Mouse (Mus musculus) adrenal gland, adult (tissue): ENCODE measurements at regions not wholly inside any gene's neighbourhood (a gene's known extent, or its start where the extent isn't known, plus 50 kb on each side); places are given as distances from the start of the nearest gene placed in this dataset.

Experiments used
- DNase-seq, 2 experiments: peaks; one replicate each; pipeline ENCODE4 v3.0.0; 2022 to 2023; ENCODE audit warnings: low spot score in 1 of 2; ENCODE audit not compliant: inconsistent age in 2 of 2

DNA sequence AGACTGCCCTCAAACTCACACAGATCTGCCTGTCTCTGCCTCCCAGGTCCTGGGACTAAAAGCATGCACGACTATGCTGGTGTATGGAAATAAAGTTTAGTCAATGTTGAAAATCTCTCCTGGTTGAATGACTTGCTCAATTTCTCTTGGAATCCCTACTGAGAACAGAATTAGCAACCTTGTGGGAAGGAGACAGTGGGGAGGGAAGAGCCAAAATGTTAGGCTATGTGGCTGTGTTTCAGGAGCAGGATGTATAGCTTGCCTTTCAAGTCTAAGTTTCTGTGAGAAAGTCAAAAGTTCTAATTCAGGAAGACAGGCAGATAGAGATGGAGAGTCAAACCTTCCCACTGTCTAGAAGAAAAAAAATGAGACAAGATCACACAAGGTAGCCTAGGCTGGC, 168.3 kb upstream of the Creb1 start:
- DNase-seq, result no peak

DNA sequence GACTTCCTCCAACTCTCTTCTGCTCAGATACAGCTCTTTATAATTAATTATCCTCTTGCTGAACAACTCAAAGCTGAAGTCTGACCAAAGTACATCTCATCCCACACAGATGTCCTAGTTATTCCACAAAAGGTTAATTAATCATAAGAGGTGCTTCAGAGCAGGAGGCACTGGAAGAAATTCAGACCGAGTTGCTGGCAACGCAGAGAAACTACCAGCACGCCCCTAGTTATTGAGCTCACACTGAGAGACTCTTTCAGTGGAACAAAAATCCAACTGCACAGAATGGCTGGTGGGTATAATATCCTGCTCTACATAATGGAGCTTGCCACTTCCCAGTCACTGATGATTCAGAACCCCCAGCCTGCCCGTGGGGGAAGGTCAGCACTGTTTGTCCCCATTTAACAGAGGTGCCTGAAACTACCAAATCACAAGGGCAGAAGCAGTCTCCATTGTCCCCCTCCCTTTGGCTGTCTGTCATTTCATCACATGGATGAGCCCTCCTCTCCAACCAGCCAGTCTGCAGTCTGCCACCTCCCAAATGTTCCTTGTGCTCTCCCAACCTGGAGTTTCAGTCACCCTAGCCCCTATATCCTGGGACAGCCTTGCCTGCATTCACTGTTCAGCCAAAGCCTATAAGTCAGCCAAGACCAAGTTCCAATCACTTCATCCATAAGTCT, 170.3 kb upstream of the Creb1 start:
- no peak for DNase-seq

DNA sequence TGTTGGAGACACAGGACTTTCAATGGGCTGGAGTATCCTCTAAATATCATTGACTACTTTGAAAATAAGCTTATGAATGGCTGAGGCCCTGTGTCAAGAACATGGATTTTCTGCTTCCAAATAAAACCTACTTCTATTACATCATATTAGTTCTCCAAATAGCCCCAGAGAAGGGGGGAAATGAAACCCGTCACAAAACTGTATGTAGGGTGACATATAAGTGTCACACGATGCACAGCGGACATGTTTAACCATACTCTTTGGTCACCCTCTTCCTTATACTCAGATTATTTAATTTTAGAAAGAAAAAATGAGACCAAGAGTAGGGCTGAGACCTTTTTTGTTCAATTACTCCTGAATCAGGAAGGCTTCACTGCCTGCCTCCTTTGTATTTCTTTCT, 189.2 kb upstream of the Creb1 start:
- DNase-seq, result no peak

DNA sequence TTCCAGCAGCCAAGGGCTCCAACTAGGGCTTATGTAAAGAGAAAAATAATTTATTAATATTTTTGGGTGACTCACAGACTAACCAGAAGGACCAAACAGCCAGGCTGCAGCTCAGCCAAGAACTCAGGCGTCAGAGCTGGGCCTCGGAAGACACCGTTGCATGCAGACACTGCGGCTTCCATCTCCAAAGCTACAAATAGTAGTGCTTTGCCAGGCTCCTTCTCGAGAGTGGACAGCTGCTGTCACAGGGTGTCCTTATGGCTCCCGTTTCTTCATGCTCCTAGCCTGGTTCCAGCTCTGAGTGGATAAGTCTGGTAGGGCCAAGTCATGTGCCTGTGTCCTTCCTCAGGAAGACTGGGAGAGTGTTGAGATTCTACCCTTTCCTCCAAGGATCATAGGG, 190.8 kb upstream of the Creb1 start:
- peak; percentile 33 to 61 for DNase-seq

DNA sequence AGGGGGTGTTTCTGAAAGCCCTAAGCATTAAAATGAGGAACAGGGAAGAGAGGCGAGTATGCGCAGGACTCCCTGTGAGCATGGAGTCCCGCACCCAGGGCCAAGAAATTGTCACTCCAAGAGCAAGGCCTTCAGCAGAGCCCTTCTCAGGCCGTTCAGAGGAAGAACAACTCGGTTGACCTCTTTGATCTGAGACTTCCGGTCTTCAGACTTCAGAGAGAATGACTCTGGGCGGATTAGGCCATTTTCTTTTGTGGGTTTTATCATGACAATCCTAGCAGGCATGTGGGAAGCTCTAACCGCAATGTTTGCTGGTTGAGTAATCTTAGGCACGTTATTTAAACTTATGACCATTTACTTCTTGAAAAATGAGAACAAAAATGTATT, 193.9 kb upstream of the Creb1 start:
- DNase-seq, result no peak

DNA sequence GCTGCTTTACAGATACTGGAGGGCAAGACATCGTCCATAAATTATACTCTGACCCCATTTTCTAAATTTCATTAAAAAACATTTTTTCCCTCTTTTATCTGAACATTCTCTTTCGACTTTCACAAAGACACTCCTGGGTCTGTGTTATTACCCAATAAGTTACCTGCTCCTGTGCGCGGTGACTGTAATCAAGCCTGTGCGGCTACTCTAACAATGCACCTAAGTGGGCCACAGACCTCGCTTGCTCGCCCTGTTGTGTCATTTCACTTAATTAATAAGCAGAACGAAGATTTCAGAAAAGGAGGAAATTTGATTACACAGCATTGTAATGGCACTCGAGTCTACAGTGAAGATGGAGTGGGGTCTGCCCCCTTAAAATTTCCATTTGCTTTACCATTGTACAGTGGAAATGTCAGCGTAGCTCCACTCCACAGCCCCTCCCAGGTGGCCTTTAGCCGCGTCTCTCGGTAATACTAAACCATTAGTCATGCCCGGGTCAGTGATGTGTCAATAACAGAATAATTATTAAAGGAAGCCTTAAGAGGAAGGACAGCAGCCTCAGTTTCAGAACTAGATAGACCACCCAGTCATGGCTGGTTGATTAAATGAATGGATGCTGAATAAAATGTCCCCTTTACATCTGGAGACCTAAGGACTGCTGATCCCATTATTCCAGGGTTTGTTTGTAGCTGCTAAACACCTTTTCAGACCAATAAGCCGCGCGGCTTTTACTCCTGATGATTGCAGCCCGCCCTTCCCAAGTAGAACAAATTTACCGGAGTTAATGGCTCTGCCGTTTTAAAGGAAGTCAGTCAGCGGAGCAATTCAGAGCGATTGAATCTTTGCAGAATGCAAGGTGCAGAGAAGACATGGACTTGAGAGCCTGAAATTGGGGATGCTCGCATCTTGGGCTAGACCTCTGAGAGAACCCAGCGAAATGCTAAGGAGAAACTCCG, 194.5 kb upstream of the Creb1 start:
- DNase-seq, result no peak

DNA sequence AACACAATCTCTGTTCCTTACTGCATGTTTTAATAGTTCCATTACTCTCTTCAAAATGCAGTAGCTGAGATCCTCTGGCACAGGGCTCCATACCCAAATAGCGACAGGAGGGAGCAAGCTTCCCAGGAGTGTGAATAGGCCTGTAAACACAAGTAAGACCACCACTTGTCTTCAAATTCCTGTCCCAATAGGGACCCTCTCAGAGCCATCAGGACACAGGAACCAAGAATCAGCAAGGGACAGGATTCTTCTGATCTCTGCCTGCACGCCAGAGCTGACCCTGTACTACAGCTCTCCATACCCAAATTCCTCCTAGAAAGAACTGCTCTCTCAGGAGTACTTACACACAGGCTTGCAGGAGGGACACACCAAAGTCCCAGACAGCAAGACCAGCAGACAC, 200.9 kb upstream of the Creb1 start:
- DNase-seq, result no peak

DNA sequence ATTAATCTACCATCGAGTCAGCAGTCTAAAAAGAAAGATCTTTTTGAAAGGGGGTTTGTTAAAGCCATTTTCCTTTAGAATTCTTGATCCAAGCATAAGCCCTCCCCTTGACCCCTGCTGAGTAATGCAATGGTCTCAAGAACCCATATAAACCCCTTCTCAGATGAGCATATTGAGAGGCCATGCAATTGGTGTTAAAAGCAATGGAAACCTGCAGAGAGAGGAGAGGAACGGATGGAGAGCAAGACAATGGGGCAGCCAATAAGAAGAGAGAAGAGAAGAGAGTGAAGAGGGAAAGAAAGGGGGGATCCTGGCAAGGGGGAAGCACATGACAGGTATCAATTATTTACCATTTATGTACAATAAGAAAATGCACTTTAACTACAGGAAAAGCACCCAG, 201.7 kb upstream of the Creb1 start:
- no peak for DNase-seq

DNA sequence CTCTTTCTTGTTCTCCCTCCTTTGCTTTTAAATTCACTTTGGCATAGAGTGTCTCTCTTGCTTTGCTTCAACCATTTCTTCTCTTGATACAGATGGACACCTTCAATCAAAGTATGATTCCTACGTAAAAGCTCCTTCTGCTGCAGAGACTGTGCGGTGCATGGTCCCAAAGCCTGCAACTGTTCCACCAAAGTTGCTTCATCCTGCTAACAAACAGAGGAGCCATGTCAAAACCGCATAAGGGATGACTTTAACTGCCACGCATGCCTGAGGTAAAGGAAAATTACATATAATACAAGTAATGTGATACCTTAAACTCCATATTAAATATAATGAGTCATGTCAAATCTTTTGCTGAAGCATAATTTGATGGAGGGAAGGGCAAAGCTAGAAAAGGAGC, 200.1 kb upstream of the Klf7 start:
- DNase-seq, result no peak

DNA sequence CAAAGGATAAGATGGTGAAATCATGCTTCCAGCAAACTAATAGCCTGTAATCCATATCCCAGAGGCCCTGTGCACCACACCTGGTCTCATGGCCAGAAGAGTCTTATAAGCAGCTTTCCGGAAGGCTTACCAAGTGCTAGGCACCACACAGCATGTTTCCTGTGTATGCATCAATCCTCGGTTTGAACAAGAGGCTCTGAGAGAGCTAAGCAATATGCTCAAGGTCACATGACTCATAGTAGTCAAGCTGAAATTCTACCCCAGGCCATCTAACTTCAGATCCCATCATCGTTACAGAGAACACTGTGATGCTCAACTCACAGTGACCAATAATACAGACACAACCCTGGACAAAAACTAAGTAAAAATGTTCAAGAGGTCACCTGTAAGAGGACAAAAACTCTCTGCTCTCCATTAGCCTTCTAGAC, 197.1 kb upstream of the Klf7 start:
- DNase-seq, result peak; percentile 30 to 67

DNA sequence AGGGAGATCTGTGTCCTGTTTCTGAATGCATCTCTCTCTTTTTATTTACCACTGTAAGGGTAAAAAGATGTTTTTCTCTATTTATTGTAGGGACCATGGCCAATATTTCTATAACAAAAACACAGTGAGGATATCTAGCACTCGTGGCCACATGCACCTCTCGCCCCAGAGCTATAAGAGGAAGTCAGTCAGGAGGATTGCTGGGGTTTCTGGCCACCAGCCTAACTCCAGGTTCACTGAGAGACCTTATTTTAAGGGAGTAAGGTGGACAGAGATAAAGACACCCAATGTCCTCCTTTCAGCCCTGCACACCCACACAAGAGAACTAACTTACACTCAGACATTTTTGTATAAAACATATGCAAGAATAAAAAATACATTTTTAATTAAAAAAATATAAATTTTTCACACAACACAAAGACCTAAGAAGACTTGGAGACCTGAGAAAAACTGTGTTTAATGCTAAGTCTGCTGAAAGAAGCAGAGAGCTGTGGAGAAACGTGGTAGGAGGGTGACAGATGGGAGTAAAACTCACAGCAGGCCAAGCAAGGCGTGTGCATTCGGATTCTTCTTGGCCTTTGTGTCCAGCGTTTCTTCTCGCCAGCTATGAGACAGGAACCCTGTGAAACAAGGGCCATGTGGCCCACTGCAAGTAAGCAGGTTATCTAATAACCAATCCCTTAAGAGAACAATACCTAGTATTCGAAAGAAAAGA, 196.5 kb upstream of the Klf7 start:
- peak in 1 of 2 experiments; percentile 25 for DNase-seq

DNA sequence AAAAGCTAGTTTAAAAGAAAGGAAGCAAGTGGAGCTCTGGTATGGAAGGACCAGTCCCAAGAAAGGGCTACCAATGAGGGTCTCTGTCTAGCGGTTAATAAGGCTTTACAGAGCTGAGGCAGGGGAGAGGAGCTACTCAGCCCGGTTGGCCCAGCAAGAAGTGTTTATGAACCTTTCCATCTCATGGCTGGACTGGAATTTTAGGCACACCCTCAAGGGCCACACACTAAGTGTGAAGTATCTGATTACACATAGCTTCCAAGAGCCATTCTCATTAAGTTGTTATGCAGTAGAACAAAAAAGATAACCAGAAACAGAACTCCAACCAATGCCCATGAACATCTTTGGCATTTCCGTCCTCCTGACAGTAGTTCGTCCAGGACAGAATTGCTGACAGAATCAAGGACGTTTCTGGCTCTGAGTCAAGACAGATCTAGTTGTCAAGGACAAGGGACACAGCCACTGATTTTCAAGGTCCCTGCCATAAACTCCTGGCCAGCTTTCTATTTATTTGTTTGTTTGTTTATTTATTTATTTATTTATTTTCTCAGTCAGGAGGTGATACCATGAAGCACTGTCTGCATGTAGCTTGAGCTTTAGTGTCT, 195.1 kb upstream of the Klf7 start:
- DNase-seq, result peak; percentile 67 to 88

DNA sequence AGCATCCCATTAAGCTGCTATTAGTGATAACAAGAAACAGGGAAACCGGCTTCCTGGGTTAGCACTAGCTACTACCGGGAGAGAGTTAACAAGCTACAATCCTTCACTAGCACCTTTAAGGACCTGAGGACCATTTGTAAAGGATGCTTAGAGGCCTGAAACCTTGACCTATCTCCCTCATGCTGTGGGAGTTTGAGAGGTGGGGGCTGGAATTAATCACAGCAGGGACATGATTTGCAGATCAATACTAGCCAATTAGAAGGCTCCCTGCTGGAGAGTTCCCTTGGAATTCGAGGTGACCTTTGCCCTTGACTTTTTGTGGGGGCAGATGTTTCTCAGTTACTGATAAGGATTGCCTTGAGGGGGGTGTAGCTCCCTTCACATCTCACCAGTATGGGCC, 189.3 kb upstream of the Klf7 start:
- DNase-seq, result peak in 1 of 2 experiments; percentile 44

DNA sequence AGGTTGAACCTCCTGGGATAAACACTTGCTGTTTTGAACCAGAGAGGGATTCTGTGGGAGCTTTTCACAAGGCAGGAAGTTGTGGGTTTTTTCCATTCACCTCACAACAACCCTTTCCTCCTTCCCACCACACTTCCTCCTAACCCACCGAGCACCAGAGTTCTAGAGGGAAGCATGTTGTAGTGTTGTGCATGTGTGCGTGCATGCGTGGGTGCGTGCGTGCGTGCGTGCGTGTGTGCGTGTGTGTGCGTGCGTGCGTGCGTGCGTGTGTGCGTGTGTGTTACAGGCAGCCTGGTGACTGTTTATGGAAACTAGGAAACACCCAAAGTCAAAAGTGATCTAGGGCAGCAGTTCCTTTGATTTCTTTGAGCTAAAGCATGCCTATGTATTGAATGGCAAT, 186.5 kb upstream of the Klf7 start:
- no peak for DNase-seq

DNA sequence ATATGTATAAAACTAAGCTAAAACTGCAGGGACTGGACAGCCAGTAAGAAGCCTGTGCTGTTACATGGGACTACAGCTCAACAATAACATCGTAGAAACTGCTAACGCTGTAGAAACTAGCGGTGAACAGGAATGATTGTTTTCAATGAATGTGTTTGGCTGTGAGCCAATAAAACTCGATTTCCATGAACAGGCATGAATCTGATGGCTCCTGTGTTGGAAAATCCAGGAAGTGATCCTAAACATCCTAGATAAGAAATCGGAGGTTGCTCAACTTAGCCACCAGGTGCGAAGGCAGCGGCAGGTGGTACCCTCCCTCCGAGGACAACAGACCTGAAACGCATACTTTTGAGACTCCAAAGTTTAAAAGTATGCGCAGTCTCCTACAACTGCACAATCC, 186.0 kb upstream of the Klf7 start:
- DNase-seq, result peak in 1 of 2 experiments; percentile 36

DNA sequence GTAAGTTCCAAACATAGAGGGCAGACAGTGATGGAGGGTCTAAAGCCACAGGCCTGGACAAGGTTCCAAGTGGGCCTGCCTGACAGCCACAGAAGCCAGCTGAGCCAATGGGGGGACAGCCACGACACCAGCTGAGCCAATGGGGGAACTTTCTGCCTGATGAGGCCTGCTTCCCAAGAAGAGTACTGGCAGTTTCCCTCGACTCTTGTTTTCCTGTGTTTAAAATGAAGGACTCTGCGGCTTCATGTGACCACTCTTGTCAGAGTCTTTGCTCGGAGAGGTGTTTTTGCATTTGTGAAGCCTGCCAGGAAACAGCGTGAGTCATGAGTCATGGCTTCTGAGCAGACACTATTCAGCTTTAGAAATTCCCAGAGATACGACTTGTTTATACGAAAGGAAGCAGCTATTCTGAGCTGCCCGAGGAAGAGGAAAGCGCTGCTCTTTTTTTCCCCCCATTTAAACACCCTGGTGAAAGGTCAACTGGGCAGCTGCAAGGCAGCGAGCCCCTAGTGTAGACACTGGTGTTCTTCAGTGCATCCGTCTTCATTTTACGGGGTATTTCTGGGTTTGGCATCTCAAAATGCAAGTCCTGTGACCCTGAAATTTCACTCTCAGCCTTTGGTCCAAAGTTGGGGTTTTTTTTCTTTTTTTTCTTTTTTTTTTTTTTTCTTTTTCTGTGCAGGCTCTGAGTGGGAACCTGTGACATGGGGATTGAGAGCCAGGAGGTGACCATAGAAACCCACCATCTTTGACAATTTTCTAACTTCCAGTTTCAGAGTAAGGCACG, 183.5 kb upstream of the Klf7 start:
- DNase-seq, result peak; percentile 83 to 91

DNA sequence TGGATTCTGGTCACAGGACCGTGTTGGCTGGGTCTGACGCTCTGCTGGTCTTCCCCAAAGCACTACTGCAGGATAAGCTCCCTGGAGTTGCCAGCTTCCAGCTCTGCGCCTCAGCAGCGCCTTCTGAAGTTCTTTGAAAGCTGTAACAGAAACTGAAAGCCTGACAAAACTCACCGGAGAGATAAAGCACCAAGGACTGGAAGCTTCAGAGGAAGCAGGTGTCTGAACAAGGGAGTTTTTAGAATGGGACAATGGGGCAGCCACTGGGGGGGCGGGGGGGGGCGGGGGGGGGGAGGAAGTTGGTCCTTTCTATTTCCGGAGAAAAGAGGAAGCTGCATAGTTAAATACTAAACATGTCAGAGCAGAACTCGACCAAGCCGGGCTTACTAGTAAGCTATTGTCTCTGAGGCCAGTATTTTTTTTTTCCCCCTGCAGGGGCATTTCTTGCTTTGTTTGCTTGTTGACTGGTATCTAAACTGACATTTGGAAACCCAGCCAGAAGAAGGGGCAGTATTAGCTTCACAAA, 180.8 kb upstream of the Klf7 start:
- DNase-seq, result peak; percentile 78 to 90

DNA sequence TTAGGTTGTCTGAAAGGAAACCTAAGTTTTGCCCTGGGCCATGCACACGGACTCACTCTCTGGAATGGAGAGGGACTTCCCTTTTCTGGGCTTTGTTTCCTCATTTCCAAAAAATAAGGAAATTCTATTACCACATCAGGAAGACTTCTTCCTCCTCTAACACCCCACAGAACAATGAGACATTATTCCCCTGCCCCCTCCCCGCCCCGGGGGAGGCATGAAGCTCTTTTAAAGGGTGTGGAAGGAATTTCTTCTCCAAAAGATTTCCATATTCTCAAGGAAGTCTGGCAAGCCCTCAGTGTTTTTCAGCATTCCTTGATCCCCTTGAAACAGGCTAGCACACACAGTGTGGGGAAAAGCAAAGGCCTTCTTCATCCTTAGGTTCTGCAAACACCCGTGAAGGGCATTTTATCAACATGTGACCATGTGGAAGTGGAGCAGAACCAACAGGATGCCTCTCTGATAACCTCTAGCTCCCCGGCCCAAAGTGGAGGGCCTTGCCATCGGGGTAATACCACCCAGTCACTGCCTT, 179.5 kb upstream of the Klf7 start:
- DNase-seq, result peak; percentile 57 to 81

DNA sequence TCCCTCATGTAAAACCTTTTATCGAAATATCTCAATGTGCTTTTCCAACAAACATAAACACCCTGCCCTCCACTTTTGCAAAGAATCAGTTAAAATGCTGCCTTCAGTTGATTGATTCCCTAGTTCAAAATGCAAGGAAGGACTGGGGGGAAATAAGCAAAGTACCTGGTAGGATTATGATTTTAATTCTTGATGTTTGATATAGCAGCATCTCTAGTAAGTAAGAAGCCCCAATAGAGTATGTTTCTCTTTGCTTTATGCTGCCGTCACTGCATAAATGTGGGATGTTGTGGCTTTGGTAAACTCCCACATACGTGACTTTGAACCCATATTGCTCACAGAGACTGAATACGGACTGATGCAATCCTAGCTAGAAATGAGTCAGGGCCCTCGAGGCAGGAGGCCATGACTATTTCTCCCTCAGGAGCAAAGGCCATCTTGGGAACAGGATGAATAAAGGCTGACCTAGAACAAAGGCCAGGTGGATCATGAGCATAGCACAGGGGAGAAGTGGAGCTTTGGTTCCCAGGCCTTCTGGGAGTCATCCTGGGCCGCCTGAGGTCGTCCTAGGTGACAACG, 179.0 kb upstream of the Klf7 start:
- DNase-seq, result no peak

DNA sequence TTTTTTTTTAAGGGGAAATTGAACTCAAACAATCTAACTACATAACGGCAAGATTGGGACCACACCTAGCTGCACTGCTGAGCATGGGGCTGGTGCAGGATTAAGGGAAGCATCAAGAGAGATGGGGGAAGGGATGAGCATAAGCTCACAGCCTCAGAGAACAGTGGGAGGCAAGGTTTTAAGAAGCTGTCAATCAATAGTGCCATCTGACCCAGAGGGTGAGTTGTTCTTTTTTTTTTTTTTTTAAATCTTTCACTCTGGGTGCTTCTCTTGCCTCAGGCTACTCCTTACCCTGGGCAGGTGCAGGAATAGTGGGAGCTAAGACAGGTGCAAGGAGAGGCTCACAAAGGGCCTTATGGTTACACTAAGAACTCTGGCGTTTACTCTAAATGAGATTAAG, 176.9 kb upstream of the Klf7 start:
- peak in 1 of 2 experiments; percentile 12 for DNase-seq
